Mouse (Mus musculus) heart, adult 2 months (tissue): Measurements from ENCODE around the gene Wdpcp. TPM values are rescaled to one million over a fixed set of nuclear protein-coding genes. Genes with fewer than 3 reads are reported as not detected.

ENCODE experiments used
- DNase-seq, 2 experiments: peaks; one replicate each; pipeline ENCODE4 v3.0.0; 2021
- H3K27ac ChIP-seq: fragments of 200-600 bp; 2 replicates; pipeline ENCODE4 v1.8.1; 2022
- H3K27me3 ChIP-seq: fragments of 200-500 bp; 2 replicates; pipeline ENCODE4 v1.6.1; 2012; ENCODE audit warnings: mild to moderate bottlenecking, low read length, inconsistent platforms, mixed read lengths; ENCODE audit not compliant: control insufficient read depth, insufficient read depth
- H3K36me3 ChIP-seq: fragments of 200-500 bp; 2 replicates; pipeline ENCODE4 v1.6.1; 2012; ENCODE audit warnings: low read length, inconsistent platforms; ENCODE audit not compliant: control insufficient read depth, insufficient read depth
- H3K4me1 ChIP-seq: fragments of 200-500 bp; 2 replicates; pipeline ENCODE4 v1.6.1; 2011; ENCODE audit warnings: low read length; ENCODE audit not compliant: control insufficient read depth, insufficient read depth
- H3K4me3 ChIP-seq: fragments of 200-600 bp; 2 replicates; pipeline ENCODE4 v1.8.1; 2022
- H3K79me2 ChIP-seq: fragments of 200-500 bp; replicated peaks from 2 replicates; pipeline ENCODE4 v1.6.1; 2012; ENCODE audit warnings: mild to moderate bottlenecking, inconsistent platforms, low read length, moderate library complexity, mixed read lengths; ENCODE audit not compliant: control insufficient read depth, insufficient read depth
- H3K9ac ChIP-seq: fragments of 200-500 bp; 2 replicates; pipeline ENCODE4 v1.6.1; 2012; ENCODE audit warnings: low read depth, mild to moderate bottlenecking, control low read depth, inconsistent platforms, low read length, mixed read lengths
- CTCF ChIP-seq: fragments of 200-600 bp; IDR thresholded peaks from 2 replicates; pipeline ENCODE4 v1.8.1; 2022; ENCODE audit warnings: antibody characterized with exemption, mild to moderate bottlenecking, moderate library complexity
- EP300 ChIP-seq: fragments of 200-500 bp; IDR thresholded peaks from 2 replicates; pipeline ENCODE4 v1.6.1; 2011; ENCODE audit warnings: low read depth, low read length, control low read depth; ENCODE audit not compliant: insufficient read depth
- POLR2A ChIP-seq: fragments of 200-500 bp; IDR thresholded peaks from 2 replicates; pipeline ENCODE4 v1.6.1; 2011; ENCODE audit warnings: mild to moderate bottlenecking, low read depth, low read length, control low read depth; ENCODE audit not compliant: insufficient read depth
- WGBS: fragments of 180-500 bp; shearing (Covaris S2); methylation state at CpG from one replicate; pipeline ENCODE4 v1.1.7; 2018; 5-methylcytosine and 5-hydroxymethylcytosine counted together
- intact Hi-C: fragments of 180-260 bp; cut with DNase I; formaldehyde crosslinking; loops from one replicate; pipeline ENCODE4 v1.15.1; 2025
- polyA plus RNA-seq: library from polyadenylated mRNA; depleted of rRNA; stranded (reverse); fragments of >200 nt; gene quantifications from 2 replicates; pipeline ENCODE4 v1.2.3, GENCODE M21; 2012
- total RNA-seq, 2 experiments: library from RNA; stranded (reverse); gene quantifications; 2 replicates each; pipeline ENCODE4 v1.2.3; 2021

Gene Wdpcp
- total and polyA plus RNA-seq, 3 experiments: 1.4 to 5.4 (median 4.2) TPM

GRCm38 (mm10) chr11:21729056-21729455, 157.0 kb downstream of the Wdpcp start:
- Histone ChIP-seq H3K79me2 (no peaks in the 10 kb centered on the region), H3K9ac (no peak overlapping the region), H3K4me1 (no peaks in the 10 kb centered on the region), H3K27me3 (no peaks in the 10 kb centered on the region), H3K36me3 (no peaks in the 10 kb centered on the region), H3K4me3 (no peak overlapping the region), H3K27ac (no peak overlapping the region)
- no peak for DNase-seq
- intact Hi-C loops: no loop called here
- no peak for TF ChIP-seq POLR2A
- TF ChIP-seq CTCF: no peak
- TF ChIP-seq EP300: no peak
- 85% methylated on average over 5 of the region's 5 CpGs for WGBS

DNA sequence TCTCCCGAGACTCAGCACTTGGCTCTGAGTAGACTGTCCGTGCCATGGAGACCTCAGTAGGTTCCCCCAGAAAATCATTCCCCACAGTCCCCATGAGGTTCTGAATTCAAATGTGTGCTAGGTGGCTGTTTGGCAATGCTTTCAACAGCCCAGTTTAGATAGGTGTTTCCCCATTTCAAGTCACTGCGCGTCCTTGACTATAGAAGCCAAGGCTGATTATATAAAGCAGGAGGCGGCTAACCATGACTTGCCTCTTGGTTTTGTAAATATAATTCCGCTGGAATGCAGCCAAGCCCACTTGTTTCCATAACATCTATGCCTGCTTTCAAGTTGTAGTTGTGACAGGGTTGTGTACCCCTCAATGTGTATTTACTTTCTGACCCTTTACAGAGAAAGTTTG, 157.9 kb downstream of the Wdpcp start:
- Histone ChIP-seq H3K36me3 (no peaks in the 10 kb centered on the region), H3K9ac (no peak overlapping the region), H3K27ac (no peak overlapping the region), H3K79me2 (no peaks in the 10 kb centered on the region), H3K4me3 (no peak overlapping the region), H3K27me3 (no peaks in the 10 kb centered on the region), H3K4me1 (no peaks in the 10 kb centered on the region)
- TF ChIP-seq CTCF: no peak
- no peak for TF ChIP-seq POLR2A
- TF ChIP-seq EP300: no peak
- intact Hi-C loops: no loop called here
- WGBS: 88% methylated on average over 6 of the region's 6 CpGs
- DNase-seq: no peak

- H3K27ac ChIP-seq: no peak overlapping the region
- H3K27me3 ChIP-seq: no peaks in the 10 kb centered on the region
- intact Hi-C loops: no loop called here
- no peak for DNase-seq
- H3K9ac ChIP-seq: no peak overlapping the region
- TF ChIP-seq POLR2A (no peak), EP300 (no peak), CTCF (no peak)
- WGBS: 80% methylated on average over 6 of the region's 6 CpGs
- H3K4me1 ChIP-seq: no peaks in the 10 kb centered on the region
- H3K36me3 ChIP-seq: no peaks in the 10 kb centered on the region
- H3K79me2 ChIP-seq: no peaks in the 10 kb centered on the region
- H3K4me3 ChIP-seq: no peak overlapping the region
Observed at GRCm38 (mm10) chr11:21735272-21735671, 163.2 kb downstream of the Wdpcp start.

DNA sequence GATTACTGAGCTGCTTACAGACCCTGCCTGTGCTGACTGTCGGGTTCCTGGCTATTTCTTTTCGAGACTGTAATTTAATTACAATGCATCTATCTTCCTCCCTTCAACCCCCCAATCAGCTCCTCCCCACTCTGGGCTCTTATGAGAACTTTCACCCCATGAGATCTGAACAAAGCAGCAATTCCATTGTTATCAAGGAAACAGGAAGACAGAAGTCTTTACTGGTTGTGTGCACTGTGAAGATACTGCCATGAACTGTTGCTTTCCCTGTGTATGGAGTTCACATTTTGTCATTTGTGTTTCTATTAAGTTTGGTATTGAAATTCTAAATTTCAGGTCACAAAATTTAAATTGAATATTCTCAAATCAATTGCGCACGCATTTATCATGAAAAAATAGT, 177.5 kb downstream of the Wdpcp start:
- Histone ChIP-seq H3K36me3 (no peaks in the 10 kb centered on the region), H3K4me1 (peaks cover 1% of the 10 kb centered on the region; the same call in 1 of the 2 replicates), H3K4me3 (no peak overlapping the region), H3K79me2 (no peaks in the 10 kb centered on the region), H3K27me3 (no peaks in the 10 kb centered on the region), H3K27ac (no peak overlapping the region), H3K9ac (no peak overlapping the region)
- no peak for DNase-seq
- intact Hi-C loops: no loop called here
- no peak for TF ChIP-seq CTCF
- no peak for TF ChIP-seq EP300
- no peak for TF ChIP-seq POLR2A
- 57% methylated on average over 4 of the region's 4 CpGs for WGBS

DNA sequence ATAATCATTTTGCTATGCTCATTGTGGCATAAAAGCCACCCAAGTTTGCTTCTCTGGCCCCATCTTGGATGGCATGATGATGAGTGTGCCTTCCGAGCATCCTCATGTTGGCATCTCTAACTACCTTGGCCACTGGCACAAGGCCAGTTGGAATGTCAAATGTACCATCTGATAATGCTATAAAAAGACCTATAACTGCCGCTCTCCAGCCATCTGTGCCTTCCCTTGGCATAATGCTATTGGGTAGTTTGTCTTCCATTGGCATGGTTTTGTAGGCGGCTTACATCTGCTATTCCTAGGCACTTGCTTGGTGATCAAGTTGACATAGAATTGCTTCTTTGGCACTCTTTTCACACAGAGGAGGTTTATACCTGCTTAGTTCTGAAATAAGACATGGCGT, 191.2 kb downstream of the Wdpcp start:
- WGBS: 86% methylated on average over 4 of the region's 4 CpGs
- Histone ChIP-seq H3K27me3 (no peaks in the 10 kb centered on the region), H3K36me3 (no peaks in the 10 kb centered on the region), H3K9ac (no peak overlapping the region), H3K27ac (no peak overlapping the region), H3K4me1 (no peaks in the 10 kb centered on the region), H3K4me3 (no peak overlapping the region), H3K79me2 (no peaks in the 10 kb centered on the region)
- no peak for DNase-seq
- no peak for TF ChIP-seq EP300
- TF ChIP-seq CTCF: no peak
- TF ChIP-seq POLR2A: no peak
- intact Hi-C loops: no loop called here

- intact Hi-C loops: no loop called here
- Histone ChIP-seq H3K27me3 (no peaks in the 10 kb centered on the region), H3K27ac (no peak overlapping the region), H3K4me1 (no peaks in the 10 kb centered on the region), H3K4me3 (no peak overlapping the region), H3K36me3 (no peaks in the 10 kb centered on the region), H3K9ac (no peak overlapping the region), H3K79me2 (no peaks in the 10 kb centered on the region)
- no peak for TF ChIP-seq CTCF
- TF ChIP-seq POLR2A: no peak
- TF ChIP-seq EP300: no peak
- 59% methylated on average over 3 of the region's 3 CpGs for WGBS
- DNase-seq: no peak
Observed at GRCm38 (mm10) chr11:21788831-21789230, 216.8 kb downstream of the Wdpcp start.

DNA sequence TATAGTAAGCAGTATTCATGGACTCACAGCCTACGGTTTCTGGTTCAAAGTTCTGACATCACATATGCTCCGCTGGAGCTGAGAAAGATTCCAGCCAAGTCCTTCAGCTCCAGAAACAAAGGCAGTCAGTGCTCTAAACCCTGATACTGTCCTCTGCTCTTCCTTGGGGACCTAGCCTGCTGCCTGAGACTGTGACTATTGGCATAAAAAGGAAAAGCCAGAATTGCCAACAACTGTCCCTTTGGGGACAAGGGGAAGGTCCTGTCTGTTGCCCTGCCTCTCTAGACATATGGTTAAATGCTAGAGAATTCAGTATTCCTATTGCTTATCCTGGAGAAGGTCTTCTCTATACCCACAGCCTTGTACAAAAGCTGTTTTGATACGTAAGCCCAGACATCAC, 252.9 kb downstream of the Wdpcp start:
- Histone ChIP-seq H3K27me3 (no peaks in the 10 kb centered on the region), H3K9ac (no peak overlapping the region), H3K4me3 (no peak overlapping the region), H3K4me1 (no peaks in the 10 kb centered on the region), H3K27ac (no peak overlapping the region), H3K36me3 (no peaks in the 10 kb centered on the region), H3K79me2 (no peaks in the 10 kb centered on the region)
- 82% methylated on average over 3 of the region's 3 CpGs for WGBS
- DNase-seq: no peak
- TF ChIP-seq EP300 (no peak), CTCF (no peak), POLR2A (no peak)
- intact Hi-C loops: no loop called here
